Mouse (Mus musculus): Measurements from ENCODE around the gene Trem3. TPM values are rescaled to one million over a fixed set of nuclear protein-coding genes. Genes with fewer than 3 reads are reported as not detected.

The Trem3 gene
- polyA plus RNA-seq (2017; shearing (Covaris generic)), result not detected

DNA sequence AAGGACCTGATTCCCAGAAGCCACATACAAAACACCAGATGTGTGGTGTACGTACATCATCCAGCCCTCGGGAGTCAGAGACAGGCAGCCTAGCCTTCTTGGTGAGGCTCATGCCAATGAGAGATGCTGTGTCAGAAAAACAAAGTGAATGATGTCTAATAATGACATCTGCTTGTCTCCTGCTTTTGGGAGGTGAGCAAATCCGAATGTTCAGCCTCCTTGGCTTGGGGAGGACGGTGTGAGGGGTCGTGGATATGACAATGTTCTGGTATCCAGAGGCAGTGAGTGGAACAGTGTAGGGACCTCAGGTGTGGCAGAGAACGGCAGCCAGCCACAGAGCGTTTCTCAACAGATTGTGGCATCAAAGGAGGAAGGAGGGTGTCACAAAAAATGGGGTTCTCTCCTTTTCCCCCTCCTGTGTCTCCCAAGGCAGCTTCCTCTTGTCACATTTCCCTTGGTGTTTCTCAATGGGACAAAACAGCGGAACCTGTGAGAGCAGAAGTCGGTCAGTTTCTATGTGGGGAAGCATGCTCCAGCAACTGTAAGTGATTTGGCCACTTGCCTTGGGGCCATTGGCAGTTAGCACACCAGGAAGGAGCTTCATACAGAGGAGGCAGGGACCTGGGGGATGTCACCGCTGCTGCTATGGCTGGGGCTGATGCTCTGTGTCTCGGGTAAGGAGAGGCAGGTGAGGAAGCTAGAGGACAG lies at the start of gene Trem3:
Trem3 (plus strand) TSS at position 557 of the 708 bp plus-strand sequence.

DNA sequence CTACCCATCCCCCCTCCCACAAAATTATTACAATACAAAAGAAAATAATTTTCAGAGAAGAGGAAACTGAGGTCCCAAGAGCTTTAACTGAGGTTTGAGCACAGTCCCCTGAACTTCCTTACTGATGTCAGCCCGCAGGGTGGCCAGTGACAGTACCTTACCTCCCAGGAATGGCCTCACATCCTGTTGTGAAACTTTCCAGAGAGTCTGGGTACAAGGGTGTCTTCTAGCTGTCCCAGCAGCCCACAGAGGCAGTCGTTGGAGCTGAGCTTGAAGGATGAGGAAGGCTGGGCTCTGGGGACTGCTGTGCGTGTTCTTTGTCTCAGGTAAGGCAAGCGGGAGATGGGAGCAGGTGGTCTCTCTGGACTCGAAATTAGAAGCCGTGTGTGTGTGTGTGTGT lies 15.1 kb upstream of the Trem3 start, which contains the start of gene Trem1:
Trem1 (plus strand) TSS at position 251 of the 400 bp plus-strand sequence.

DNA sequence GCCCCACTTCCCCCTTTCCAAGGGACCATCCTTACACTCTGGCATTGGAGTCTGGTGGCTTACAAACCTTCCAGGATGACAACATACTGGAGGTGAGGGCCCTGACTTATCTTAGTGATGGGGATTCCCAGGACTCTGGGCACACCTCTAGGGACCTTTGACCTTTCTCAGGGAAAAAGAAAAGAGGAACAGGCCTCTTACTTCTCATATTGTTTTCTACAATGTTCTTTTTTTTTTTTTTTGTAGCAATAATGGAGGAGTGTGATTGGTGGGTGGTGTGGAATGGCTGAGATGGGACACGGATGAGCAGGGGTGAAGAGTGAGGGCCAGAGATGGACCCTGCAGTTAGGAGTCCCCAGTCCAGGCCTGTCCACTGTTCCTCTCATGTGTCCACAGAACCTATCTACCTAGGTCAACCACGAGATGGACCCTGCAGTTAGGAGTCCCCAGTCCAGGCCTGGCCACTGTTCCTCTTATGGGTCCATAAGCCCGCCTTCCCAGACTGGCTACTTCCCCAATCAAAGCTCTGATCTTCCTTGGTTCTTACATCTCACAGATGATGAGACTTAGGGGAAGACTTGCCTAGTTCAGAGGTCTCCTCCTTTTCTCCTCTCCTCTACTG lies 16.3 kb downstream of the Trem3 start, which contains the start of gene Treml4:
Treml4 (plus strand) TSS at position 555 of the 622 bp plus-strand sequence.

DNA sequence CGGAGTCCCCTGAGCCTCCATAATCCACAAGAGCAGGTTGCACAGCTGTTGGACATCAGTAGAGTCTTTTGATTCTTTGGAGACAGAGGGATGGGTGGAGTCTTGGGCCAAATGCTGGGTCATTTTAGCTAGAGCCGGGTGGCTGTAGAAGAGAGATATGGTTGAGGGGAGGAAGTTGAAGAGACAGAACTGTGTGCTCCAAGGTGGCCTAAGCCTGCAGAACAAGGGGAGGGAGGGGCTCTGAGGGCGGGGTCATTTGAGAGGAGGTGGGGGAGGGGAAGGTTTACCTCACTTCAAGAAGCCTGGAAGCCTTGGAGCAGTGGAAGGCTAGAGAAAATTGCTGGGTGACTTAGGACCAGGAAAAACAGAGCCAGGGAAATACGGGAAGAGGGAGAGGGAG lies 51.6 kb downstream of the Trem3 start, which contains the start of gene Treml2:
Treml2 (plus strand) TSS at position 296 of the 400 bp plus-strand sequence.

Other genes with a start within 250 kb of the Trem3 start
- gene 1700122O11Rik, start 209.5 kb upstream of the Trem3 start, polyA plus RNA-seq (2017; shearing (Covaris generic)), result not detected
- gene 1700067P10Rik, start 158.5 kb upstream of the Trem3 start, polyA plus RNA-seq (2017; shearing (Covaris generic)), result 1 to 10 TPM in 1 of 2 experiments, not detected in 1; 1.7 TPM
- gene 9830107B12Rik, start 101.5 kb upstream of the Trem3 start, polyA plus RNA-seq (2017; shearing (Covaris generic)), result under 1 TPM; 0.23 to 0.32 TPM
- 1 to 10 TPM in 1 of 2 experiments, under 1 TPM in 1; 0.74 to 2.2 TPM for gene A530064D06Rik, start 80.5 kb upstream of the Trem3 start, polyA plus RNA-seq (2017; shearing (Covaris generic))
- under 1 TPM; 0.07 to 0.64 TPM for gene Trem1, start 15.0 kb upstream of the Trem3 start, polyA plus RNA-seq (2017; shearing (Covaris generic))
- gene Treml4, start 16.5 kb downstream of the Trem3 start, polyA plus RNA-seq (2017; shearing (Covaris generic)), result 1 to 10 TPM in 1 of 2 experiments, under 1 TPM in 1; 0.43 to 6.5 TPM
- 10 to 100 TPM; 16.9 to 21.4 TPM for gene Treml2, start 51.7 kb downstream of the Trem3 start, polyA plus RNA-seq (2017; shearing (Covaris generic))
- gene B430306N03Rik, start 68.4 kb downstream of the Trem3 start, polyA plus RNA-seq (2017; shearing (Covaris generic)), result 10 to 100 TPM in 1 of 2 experiments, 1 to 10 TPM in 1; 2.7 to 11.0 TPM
- not detected for gene Trem2, start 98.6 kb downstream of the Trem3 start, polyA plus RNA-seq (2017; shearing (Covaris generic))
- gene Treml1, start 112.1 kb downstream of the Trem3 start, polyA plus RNA-seq (2017; shearing (Covaris generic)), result 1 to 10 TPM in 1 of 2 experiments, under 1 TPM in 1; 0.25 to 1.2 TPM
- 1 to 10 TPM; 5.1 to 5.5 TPM for gene Nfya, start 162.1 kb downstream of the Trem3 start, polyA plus RNA-seq (2017; shearing (Covaris generic))
- 10 to 100 TPM; 70.0 to 82.8 TPM for gene Oard1, start 162.2 kb downstream of the Trem3 start, polyA plus RNA-seq (2017; shearing (Covaris generic))
- 1 to 10 TPM; 3.0 to 8.1 TPM for gene Apobec2, start 185.2 kb downstream of the Trem3 start, polyA plus RNA-seq (2017; shearing (Covaris generic))
- gene Tspo2, start 203.7 kb downstream of the Trem3 start, polyA plus RNA-seq (2017; shearing (Covaris generic)), result 1 to 10 TPM in 1 of 2 experiments, under 1 TPM in 1; 0.24 to 9.0 TPM
- gene Unc5cl, start 207.1 kb downstream of the Trem3 start, polyA plus RNA-seq (2017; shearing (Covaris generic)), result 10 to 100 TPM; 24.2 to 36.8 TPM

Data from inflammation-experienced regulatory T-cells (primary cell).